Mouse (Mus musculus): ENCODE measurements around the gene Lyz2. TPM values are rescaled to one million over a fixed set of nuclear protein-coding genes. Genes with fewer than 3 reads are reported as not detected.

Lyz2 gene
- total RNA-seq, 2 experiments from 2014 or later: 118 to 132 TPM

Other genes with a start within 250 kb of the Lyz2 start
- gene Lrrc10, start 237.0 kb downstream of the Lyz2 start, total RNA-seq (2021): 100 to 1,000 TPM; 175 to 176 TPM
- 100 to 1,000 TPM; 129 to 137 TPM for gene Cct2, start 218.5 kb downstream of the Lyz2 start, total RNA-seq (2021)
- gene Frs2, start 133.8 kb downstream of the Lyz2 start, total RNA-seq (2021): 10 to 100 TPM; 16.3 to 17.1 TPM
- gene Yeats4, start 57.8 kb downstream of the Lyz2 start, total RNA-seq (2021): 10 to 100 TPM; 26.5 to 26.8 TPM
- not detected for gene 9530003J23Rik, start 43.6 kb downstream of the Lyz2 start, total RNA-seq (2021)
- gene Lyz1, start 10.5 kb upstream of the Lyz2 start, total RNA-seq (2021): 10 to 100 TPM; 10.8 to 14.0 TPM
- 10 to 100 TPM; 27.9 to 35.2 TPM for gene Cpsf6, start 97.7 kb upstream of the Lyz2 start, total RNA-seq (2021)

All from heart, postnatal 25 days (tissue).